Mouse (Mus musculus): ENCODE measurements around the gene Gpatch11. TPM values are rescaled to one million over a fixed set of nuclear protein-coding genes. Genes with fewer than 3 reads are reported as not detected.
"Not testable (repeated sequence)": the region's sequence is repeated elsewhere in the genome, so short reads cannot be mapped to it uniquely, and the experiment has no call there.

Gene Gpatch11
- polyA plus RNA-seq (2017; shearing (Covaris generic)): 100 to 1,000 TPM in 1 of 2 experiments, 10 to 100 TPM in 1; 77.1 to 109 TPM

DNA sequence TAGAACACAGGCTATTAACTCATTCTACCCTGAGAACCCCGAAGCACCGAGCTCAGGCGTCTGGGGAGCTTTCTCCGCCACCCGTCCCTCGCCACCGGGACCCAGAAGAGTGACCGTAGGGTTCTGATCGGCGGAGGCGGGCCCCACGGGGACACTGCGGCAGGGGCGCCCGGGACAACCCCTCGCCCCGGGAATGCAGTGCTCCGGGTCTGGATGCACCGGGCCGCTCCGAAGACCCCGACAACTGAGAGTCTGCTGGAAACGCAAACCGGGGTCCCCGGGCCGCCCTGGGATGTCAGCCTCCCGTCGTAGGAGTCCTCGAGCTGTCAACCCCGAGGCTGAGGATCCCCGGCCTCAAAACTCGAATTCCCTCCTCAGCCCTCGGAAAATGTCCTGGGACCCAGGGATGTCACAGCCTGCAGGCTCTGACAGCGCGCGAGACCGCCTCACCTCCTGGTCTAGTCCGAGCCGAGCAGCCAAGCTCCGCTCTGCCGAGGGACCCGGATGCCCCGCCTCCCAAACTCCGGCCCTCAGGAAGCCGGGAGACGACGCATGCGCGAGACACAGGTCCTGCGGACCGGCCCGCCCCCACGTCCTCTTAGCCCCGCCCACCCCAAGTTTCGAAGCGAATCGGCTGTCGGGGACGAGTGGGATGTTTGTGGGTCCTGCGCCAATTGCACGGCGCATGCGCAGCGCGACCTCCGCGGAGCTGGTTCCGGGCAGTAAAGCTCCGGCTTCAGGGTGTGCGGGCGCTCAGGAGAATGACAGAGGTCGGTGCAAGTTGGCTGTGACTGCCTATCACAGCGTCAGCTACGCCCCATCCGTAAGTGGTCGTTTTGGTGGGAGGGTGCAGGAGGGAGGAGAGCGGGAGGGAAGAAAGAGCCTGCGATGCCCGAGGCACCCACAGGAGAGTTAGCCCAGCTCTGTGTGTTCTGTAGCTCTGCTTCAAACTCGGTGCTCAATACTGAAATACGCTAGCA, at the start of gene Gpatch11, which contains the start of gene Heatr5b:
Gene Gpatch11 (plus strand): TSS at position 712 of the 980 bp plus-strand sequence.
Gene Heatr5b (minus strand): TSS at position 509 of the 980 bp plus-strand sequence.
- ATAC-seq: peak; percentile 88

DNA sequence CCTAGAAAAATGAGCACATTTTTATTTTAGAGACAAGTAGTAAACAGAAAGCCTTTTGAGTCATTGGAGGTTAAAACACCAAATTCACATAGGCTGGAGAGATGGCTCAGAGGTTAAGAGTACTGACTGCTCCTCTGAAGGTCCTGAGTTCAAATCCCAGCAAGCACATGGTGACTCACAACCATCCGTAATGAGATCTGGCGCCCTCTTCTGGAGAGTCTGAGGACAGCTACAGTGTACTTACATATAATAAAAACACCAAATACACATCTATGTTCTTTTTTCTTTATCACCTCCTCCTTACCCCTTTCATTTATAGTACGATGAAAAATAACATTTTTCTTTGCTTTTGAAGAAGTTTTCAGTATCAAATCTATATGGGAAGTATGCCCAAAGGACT, 47.1 kb upstream of the Gpatch11 start:
- ATAC-seq: not testable (repeated sequence)

- ATAC-seq: no peak
Measured at GRCm38 (mm10) chr17:78791068-78791689, 44.2 kb upstream of the Gpatch11 start.

DNA sequence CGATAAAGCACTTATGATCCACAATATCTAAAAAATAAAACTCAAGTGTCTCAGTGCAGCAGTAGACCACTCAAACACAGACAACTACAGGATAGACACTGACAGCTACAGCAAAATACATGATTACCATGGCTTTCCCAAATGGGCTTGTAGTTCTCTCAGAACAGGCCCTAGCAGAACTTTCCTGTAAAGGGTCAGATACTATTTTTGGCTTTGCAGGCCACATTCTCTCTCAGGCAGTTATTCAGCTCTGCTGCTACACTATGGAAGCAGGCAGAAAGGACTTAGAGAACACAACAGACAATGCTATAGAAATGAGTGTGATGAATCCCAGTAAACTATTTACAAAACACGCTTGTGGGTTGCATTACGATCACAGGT, 43.7 kb upstream of the Gpatch11 start:
- no peak for ATAC-seq

DNA sequence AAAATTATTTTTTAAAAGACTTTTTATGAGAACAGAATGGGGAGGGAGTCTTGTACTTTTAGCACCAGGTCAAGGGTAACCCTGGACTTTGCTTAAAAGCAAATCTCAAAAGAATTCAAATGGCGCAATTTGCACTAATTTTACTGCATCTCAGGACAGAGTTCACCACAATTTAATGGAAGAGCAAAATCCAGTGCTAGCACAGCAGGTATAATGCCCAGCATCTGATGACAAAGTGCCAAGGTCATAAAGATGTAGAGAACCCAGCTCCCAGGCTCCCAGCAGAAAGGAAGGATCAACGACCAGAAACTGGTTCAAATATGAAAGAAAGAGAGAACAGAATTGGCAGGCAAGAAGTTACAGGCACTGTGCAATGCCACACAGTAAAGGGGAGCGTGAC, 43.2 kb upstream of the Gpatch11 start:
- no peak for ATAC-seq

DNA sequence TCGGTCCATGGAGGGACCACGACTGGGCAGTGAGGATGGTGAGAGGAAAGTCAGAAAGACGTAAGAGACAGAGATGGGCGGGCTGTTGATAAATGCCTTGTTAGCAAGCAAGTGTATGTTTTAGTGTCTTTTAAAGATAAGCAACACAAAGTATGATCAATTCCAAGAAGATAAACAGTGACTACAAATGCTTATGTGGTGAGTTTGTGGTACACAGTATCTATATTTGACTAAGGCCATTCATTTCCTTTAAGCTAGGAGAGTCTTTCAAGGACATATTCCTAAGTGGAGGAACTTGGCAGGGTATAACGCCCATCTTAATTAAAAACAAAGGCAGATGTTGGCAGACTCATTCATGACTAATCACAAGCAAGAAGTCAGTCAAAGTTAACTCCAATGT, 41.0 kb upstream of the Gpatch11 start:
- ATAC-seq: no peak

GRCm38 (mm10) chr17:78797222-78797621, 38.1 kb upstream of the Gpatch11 start:
- ATAC-seq: no peak

GRCm38 (mm10) chr17:78809019-78809418, 26.3 kb upstream of the Gpatch11 start:
- peak; percentile 76 for ATAC-seq

DNA sequence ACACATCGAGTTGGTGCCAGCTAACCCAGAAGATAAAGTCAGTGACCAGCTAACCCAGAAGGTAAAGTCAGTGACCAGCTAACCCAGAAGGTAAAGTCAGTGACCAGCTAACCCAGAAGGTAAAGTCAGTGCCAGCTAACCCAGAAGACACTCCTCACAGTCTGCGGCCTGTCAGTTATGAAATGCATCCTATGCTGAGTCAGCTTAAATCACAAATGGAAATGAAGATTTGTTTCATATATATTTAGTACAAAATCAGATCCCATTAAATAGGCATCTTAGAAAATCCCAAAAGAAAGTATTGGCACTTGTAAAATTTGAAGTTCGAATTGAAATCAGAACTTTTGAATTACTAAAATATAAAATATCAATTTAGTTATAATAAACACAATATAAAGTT, 25.8 kb upstream of the Gpatch11 start:
- no peak for ATAC-seq

DNA sequence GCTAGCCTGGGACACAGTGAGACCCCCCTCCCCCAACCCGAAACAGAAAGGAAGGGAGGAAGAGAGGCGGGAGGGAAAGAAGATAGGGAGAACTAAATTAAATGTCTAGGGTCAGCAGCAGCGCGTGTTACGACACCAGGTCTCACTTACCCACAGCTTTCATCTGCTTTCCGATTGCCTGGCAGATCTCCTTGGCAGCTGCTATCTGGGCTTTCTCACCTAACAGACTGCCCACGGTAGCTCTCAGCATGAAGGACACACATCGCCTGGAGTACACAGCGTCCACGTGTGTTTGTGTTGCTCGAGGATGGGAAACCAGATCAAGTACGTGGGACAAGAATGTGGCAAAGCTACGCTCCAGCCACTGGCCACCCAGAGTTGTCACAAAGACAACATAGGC, 11.0 kb upstream of the Gpatch11 start:
- ATAC-seq: no peak

DNA sequence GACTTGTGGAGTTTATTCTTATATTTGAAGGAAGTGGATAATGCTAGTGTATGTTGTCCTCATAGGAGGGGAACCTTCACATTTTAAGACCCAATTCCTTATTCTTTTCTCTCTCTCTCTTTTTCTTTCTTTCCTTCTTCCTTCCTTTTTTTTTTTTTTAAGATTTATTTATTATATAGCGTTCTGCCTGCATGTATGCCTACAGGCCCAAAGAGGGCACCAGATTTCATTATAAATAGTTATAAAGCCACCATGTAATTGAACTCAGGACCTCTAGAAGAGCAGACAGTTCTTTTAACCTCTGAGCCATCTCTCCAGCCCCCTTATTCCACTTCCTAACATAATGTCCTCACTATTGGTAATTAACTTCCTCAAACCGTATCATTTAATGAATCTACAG, 689 bp downstream of the Gpatch11 start:
- ATAC-seq: no peak

- no peak for ATAC-seq
Measured at GRCm38 (mm10) chr17:78842271-78842928, 7.0 kb downstream of the Gpatch11 start.

DNA sequence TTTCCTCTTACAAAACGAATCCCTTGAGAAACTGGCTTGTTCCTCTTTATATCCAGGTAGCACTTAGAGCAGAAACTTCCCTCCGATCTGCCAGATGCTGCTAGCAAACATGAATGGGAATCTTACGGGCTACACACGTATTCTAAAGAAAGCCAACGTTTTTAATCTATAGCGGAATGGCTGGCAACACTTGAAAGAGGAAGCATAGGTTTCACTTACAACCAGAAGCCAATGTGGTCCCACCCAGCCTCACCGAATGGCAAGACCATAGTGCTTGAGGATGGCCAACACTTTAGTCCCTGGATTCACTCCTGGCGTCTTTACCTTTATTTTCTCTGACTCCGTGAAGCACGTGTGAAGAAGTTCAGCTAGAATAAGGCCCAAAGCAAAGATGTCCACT, 20.9 kb downstream of the Gpatch11 start:
- no peak for ATAC-seq

DNA sequence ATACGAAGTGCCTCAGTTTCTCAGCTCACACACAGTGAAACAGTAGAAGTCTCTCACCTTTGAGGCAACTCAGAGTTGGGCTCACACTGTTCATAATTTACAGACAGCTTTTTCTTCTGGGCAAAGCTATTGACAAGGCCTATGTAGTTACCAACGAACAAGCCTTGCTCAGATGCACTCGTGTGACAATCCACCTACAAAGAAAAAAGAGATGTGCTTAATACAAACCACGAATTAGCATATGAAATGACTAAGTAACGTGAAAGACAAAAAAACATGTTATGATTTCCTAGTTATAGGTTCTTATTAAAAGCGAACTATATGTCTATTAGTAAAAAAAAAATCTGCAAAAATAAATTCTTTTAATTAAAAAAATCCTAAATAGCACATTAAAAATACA, 38.5 kb downstream of the Gpatch11 start:
- peak; percentile 43 for ATAC-seq

DNA sequence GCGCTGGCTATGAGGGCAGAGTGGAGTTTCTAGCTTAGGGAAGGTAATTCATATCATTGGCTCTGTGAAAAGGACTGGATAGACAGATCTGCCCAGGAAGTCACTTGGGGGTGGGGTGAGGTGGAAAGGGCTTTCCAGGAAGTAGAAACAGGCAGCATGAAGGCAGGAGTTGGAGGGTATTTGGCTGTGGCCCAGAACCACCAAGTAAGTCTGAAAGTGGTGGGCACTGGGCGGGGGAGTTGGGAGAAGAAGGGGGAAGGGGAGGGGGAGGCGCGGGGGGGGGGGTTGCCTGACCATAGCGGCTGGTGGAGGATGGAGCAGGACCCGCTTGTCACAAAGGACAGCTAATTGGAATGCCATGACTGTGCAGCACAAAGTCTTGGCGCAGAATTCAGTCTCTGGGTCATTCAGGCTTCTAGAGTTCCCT, 46.5 kb downstream of the Gpatch11 start:
- peak; percentile 59 for ATAC-seq

DNA sequence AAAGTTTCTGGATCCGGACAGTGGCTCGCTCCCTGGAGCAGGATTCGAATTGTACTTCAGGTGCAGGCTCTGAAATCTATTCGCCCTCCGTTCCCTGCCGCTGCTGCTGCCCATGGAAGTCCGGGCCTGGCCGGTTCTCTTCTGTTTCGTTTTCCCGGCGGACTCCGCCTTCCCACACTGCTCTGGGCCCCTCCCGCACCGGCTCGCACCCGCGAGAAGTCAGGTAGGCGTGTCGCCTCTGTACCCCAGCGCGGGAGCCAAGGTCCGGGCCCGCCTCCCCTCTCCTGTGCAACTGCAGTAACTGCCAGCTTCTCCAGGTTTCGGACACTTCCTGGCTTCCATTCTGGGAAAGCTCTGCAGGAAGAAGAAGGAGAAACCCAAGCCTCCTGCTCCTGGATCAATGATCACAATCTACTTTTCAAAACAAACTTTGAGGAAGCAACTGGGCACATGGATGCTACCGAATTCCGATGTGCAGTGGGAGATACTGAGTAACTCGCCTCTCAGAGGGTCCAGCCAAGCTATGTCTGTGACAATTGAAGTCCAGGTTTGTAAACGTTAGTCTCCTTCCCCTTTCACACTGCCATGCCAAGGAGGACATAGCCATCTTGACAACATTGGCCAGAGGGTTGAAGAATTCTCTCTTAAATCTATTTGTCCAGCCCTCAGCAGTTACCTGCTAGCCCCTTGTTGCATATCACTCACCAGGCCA, 47.2 kb downstream of the Gpatch11 start, which contains the start of gene Eif2ak2:
Gene Eif2ak2 (minus strand): TSS at position 173 of the 712 bp plus-strand sequence.
- peak; percentile 84 for ATAC-seq

GRCm38 (mm10) chr17:78883291-78883690, 47.9 kb downstream of the Gpatch11 start:
- ATAC-seq: no peak

DNA sequence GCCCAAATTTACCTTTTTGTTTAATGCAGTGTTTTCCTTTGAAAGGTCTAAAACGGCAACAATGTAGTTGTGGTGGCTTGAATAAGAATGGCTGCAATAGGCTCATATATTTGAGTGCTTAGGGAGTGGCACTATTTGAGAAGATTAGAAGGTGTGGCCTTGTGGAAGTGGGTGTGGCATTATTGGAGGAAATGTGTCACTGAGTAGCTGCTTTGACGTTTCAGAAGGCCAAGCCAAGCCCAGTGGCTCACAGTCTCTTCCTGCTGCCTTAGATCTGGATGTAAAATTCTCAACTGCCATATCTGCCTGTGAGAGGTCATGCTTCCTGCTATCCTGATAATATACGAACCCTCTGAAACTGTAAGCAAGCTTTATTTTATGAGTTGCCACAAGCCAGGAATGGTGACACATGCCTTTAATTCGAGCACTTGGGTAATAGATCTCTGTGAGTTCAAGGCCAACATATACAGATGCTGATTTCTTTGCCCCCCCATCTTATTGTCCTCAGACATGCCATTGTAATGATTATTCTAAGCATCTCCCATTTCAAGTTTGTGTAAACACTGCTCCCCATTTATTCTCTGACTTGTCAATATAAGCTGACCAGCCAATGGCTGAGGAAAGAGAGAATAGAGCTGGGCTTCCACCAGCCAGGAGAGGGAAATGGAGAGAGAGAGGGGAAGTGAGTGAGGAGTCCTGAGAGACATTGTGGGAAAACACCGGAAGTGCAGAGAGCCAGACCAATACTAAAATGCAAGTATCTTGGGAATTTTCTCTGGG, 50.1 kb downstream of the Gpatch11 start:
- ATAC-seq: no peak

DNA sequence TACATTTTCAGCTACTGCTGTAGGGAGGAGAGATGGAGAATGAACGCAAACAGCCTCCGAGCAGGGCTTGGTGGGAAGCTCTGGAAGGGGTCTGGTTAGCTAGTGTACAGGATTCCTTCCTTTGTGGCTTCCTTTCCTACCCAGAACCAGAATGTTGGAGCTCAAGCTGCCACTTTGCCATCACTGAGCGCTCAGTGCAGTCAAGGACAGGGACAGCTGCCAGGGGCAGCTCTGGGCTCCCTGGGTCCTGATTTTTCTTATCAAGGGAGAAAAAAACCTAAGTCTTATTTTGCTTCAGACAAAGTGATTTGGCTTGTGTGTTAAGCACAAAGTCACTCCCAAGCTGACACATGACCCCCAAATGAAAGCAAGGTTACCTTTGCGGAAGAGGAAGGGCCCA, 53.2 kb downstream of the Gpatch11 start:
- no peak for ATAC-seq

DNA sequence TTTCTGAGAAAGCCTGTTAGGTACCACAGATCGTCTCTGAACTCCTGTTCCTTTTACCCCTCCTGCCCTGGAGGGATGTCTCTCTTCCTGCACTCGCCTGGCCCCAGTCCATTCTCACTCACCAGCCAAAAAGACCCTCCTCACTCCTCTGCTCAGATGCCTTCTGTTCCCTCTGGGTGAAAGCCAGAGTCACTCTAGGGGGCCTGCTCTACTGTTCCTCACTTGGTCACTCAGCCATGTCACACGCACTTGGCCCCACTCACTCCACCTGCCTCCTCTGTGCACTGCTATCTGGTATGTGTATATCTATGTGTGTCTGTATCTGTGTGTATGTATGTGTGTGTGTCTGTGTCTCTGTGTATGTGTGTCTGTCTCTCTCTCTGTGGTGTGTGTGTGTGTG, 53.8 kb downstream of the Gpatch11 start:
- ATAC-seq: no peak

DNA sequence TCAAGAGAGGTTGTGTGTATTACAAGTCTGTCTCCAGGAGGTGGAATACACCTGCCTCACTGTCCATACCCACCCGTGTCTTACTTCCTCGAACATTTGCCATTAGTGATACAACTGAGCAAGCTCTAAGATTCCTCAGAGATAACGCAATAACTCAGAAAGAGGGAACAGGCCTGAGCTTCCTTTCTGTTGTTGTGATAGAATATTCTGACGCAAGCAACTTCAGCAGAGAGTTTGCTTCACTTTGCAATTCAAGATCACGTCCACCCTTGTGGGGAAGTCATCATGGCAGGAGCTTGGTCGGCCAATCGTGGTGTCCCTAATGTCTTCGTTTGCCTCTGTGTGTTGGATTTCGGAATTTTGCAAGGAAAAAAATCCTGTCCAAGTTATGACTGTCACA, 55.7 kb downstream of the Gpatch11 start:
- no peak for ATAC-seq

GRCm38 (mm10) chr17:78894991-78895390, 59.6 kb downstream of the Gpatch11 start:
- ATAC-seq: no peak
